Mouse (Mus musculus) bone marrow macrophage, adult 2 months (primary cell): ENCODE results near the gene Hdgfl3. TPM values are rescaled to one million over a fixed set of nuclear protein-coding genes. Genes with fewer than 3 reads are reported as not detected.

Source experiments
- H3K27ac ChIP-seq: 2 replicates; pipeline ENCODE4 v1.5.1; 2012; ENCODE audit warnings: low read depth, low read length; ENCODE audit not compliant: insufficient read depth
- H3K4me1 ChIP-seq: 2 replicates; pipeline ENCODE4 v1.6.1; 2012; ENCODE audit warnings: low read length; ENCODE audit not compliant: control insufficient read depth, insufficient read depth
- H3K4me3 ChIP-seq: 2 replicates; pipeline ENCODE4 v1.5.1; 2012; ENCODE audit warnings: mild to moderate bottlenecking, low read length, moderate library complexity; ENCODE audit not compliant: insufficient read depth
- CTCF ChIP-seq: IDR thresholded peaks from 2 replicates; pipeline ENCODE4 v1.5.1; 2012; ENCODE audit warnings: low read depth, mild to moderate bottlenecking, low read length, moderate library complexity
- POLR2A ChIP-seq: IDR thresholded peaks from 2 replicates; pipeline ENCODE4 v1.6.1; 2012; ENCODE audit warnings: mild to moderate bottlenecking, low read depth, low read length, borderline replicate concordance
- polyA plus RNA-seq: library from polyadenylated mRNA; stranded (reverse); fragments of >200 nt; gene quantifications from 2 replicates; pipeline ENCODE4 v1.2.4, GENCODE M21; 2012; ENCODE audit not compliant: missing spikeins, insufficient read depth, insufficient read length

Hdgfl3 gene
- polyA plus RNA-seq, 1 experiment = 0.24 TPM

DNA sequence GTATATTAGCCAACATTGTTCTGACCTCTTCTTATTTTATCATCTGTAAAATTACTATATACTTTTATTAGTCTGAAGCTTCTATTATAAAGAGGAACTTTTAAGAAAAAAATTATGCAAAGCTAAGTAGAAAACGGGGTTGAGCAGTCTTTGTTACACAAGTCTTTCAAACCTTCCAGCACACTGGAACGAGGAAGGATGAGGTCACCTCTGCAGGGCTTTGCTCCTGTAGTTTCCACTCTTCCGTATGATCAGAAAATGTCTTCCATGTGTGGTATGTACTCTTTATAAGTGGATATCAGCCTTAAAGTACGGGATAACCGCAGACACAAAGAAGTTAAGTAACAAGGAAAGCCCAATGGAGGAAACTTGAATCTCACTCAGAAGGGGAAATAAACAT lies 98.8 kb downstream of the Hdgfl3 start:
- H3K4me1 ChIP-seq = peaks cover 11% of the 10 kb centered on the region
- no peak overlapping the region for H3K4me3 ChIP-seq
- TF ChIP-seq POLR2A (no peak), CTCF (no peak)
- H3K27ac ChIP-seq = peak overlapping the region; percentile 73

- Histone ChIP-seq H3K4me1 (peaks cover 11% of the 10 kb centered on the region), H3K27ac (peak overlapping the region; percentile 38), H3K4me3 (no peak overlapping the region)
- TF ChIP-seq POLR2A (no peak), CTCF (no peak)
Observed at GRCm38 (mm10) chr7:81834847-81835246, 99.4 kb downstream of the Hdgfl3 start.

Other genes with a start within 250 kb of the Hdgfl3 start
- not detected in 2 replicates for gene Homer2, start 226.9 kb downstream of the Hdgfl3 start, polyA plus RNA-seq
- 57.4 and 68.3 TPM in 2 replicates for gene Ramac, start 171.5 kb downstream of the Hdgfl3 start, polyA plus RNA-seq
- gene 3110040N11Rik, start 145.0 kb downstream of the Hdgfl3 start, polyA plus RNA-seq = 16.4 and 19.4 TPM in 2 replicates
- 101 and 104 TPM in 2 replicates for gene Btbd1, start 105.0 kb downstream of the Hdgfl3 start, polyA plus RNA-seq
- not detected in 2 replicates for gene Gm10160, start 78.7 kb downstream of the Hdgfl3 start, polyA plus RNA-seq
- 241 and 248 TPM in 2 replicates for gene Tm6sf1, start 75.5 kb downstream of the Hdgfl3 start, polyA plus RNA-seq
- not detected in 2 replicates for gene Bnc1, start 57.8 kb upstream of the Hdgfl3 start, polyA plus RNA-seq
- not detected in 2 replicates for gene Sh3gl3, start 239.4 kb upstream of the Hdgfl3 start, polyA plus RNA-seq